Mouse (Mus musculus) kidney, adult 2 months (tissue): ENCODE results near the gene Tcf12. TPM values are rescaled to one million over a fixed set of nuclear protein-coding genes. Genes with fewer than 3 reads are reported as not detected.

ENCODE experiments used
- DNase-seq: peaks from one replicate; pipeline ENCODE4 v3.0.0; 2021
- H3K27ac ChIP-seq: fragments of 200-500 bp; 2 replicates; pipeline ENCODE4 v1.5.1; 2012; ENCODE audit warnings: low read depth, low read length, control low read depth, inconsistent platforms; ENCODE audit not compliant: insufficient read depth
- H3K27me3 ChIP-seq: fragments of 200-500 bp; replicated peaks from 2 replicates; pipeline ENCODE4 v1.6.1; 2012; ENCODE audit warnings: mild to moderate bottlenecking, moderate library complexity, low read length, inconsistent platforms; ENCODE audit not compliant: control insufficient read depth, insufficient read depth
- H3K36me3 ChIP-seq: fragments of 200-500 bp; 2 replicates; pipeline ENCODE4 v1.6.1; 2012; ENCODE audit warnings: mild to moderate bottlenecking, moderate library complexity, low read length, inconsistent platforms; ENCODE audit not compliant: control insufficient read depth, insufficient read depth
- H3K4me1 ChIP-seq: fragments of 200-500 bp; 2 replicates; pipeline ENCODE4 v1.6.1; 2011; ENCODE audit warnings: low read length; ENCODE audit not compliant: control insufficient read depth, insufficient read depth
- H3K4me3 ChIP-seq: fragments of 200-500 bp; 2 replicates; pipeline ENCODE4 v1.5.1; 2011; ENCODE audit warnings: mild to moderate bottlenecking, low read depth, low read length, control low read depth; ENCODE audit not compliant: insufficient read depth
- CTCF ChIP-seq: fragments of 200-500 bp; conservative IDR thresholded peaks from 2 replicates; pipeline ENCODE4 v1.5.1; 2011; ENCODE audit warnings: low read depth, mild to moderate bottlenecking, control low read depth, low read length, moderate library complexity, mixed read lengths; ENCODE audit not compliant: insufficient read depth, insufficient read length
- POLR2A ChIP-seq: fragments of 200-500 bp; IDR thresholded peaks from one replicate; pipeline ENCODE4 v1.6.1; 2011; ENCODE audit warnings: low read depth, low read length, control low read depth
- WGBS: fragments of 180-500 bp; shearing (Covaris S2); methylation state at CpG from one replicate; pipeline ENCODE4 v1.1.7; 2018; 5-methylcytosine and 5-hydroxymethylcytosine counted together
- polyA plus RNA-seq: library from polyadenylated mRNA; depleted of rRNA; stranded (reverse); fragments of >200 nt; gene quantifications from 2 replicates; pipeline ENCODE4 v1.2.3, GENCODE M21; 2012

The Tcf12 gene
- polyA plus RNA-seq, 1 experiment: 50.0 TPM

- DNase-seq: no peak
- TF ChIP-seq CTCF (no peak), POLR2A (no peak)
- WGBS: 75% methylated on average over 3 of the region's 3 CpGs
- Histone ChIP-seq H3K4me3 (no peak overlapping the region), H3K27ac (no peak overlapping the region), H3K4me1 (peaks cover 6% of the 10 kb centered on the region), H3K36me3 (no peaks in the 10 kb centered on the region), H3K27me3 (no peaks in the 10 kb centered on the region)
Observed at GRCm38 (mm10) chr9:72088893-72089611, 22.6 kb downstream of the Tcf12 start.

GRCm38 (mm10) chr9:72085017-72085416 is 26.7 kb downstream of the Tcf12 start:
- no peak overlapping the region for H3K4me3 ChIP-seq
- 64% methylated on average over 3 of the region's 3 CpGs for WGBS
- DNase-seq: no peak
- H3K4me1 ChIP-seq: no peaks in the 10 kb centered on the region; the same call in 1 of the 2 replicates
- H3K27me3 ChIP-seq: no peaks in the 10 kb centered on the region
- TF ChIP-seq POLR2A (no peak), CTCF (no peak)
- H3K27ac ChIP-seq: no peak overlapping the region
- no peaks in the 10 kb centered on the region for H3K36me3 ChIP-seq

GRCm38 (mm10) chr9:72084131-72084530 is 27.5 kb downstream of the Tcf12 start:
- Histone ChIP-seq H3K4me3 (no peak overlapping the region), H3K4me1 (no peaks in the 10 kb centered on the region; the same call in 1 of the 2 replicates), H3K27me3 (no peaks in the 10 kb centered on the region), H3K27ac (no peak overlapping the region), H3K36me3 (no peaks in the 10 kb centered on the region)
- DNase-seq: peak; percentile 12
- TF ChIP-seq POLR2A (no peak), CTCF (no peak)

GRCm38 (mm10) chr9:72076158-72076557 is 35.5 kb downstream of the Tcf12 start:
- TF ChIP-seq POLR2A: no peak
- TF ChIP-seq CTCF: no peak
- H3K4me3 ChIP-seq: no peak overlapping the region
- H3K36me3 ChIP-seq: no peaks in the 10 kb centered on the region
- peaks cover 2% of the 10 kb centered on the region for H3K4me1 ChIP-seq
- no peak for DNase-seq
- H3K27me3 ChIP-seq: no peaks in the 10 kb centered on the region
- no peak overlapping the region for H3K27ac ChIP-seq

GRCm38 (mm10) chr9:72066151-72066550 is 45.5 kb downstream of the Tcf12 start:
- Histone ChIP-seq H3K4me3 (no peak overlapping the region), H3K27ac (no peak overlapping the region), H3K27me3 (no peaks in the 10 kb centered on the region), H3K4me1 (no peaks in the 10 kb centered on the region), H3K36me3 (no peaks in the 10 kb centered on the region)
- DNase-seq: no peak
- TF ChIP-seq POLR2A (no peak), CTCF (no peak)

- TF ChIP-seq CTCF: no peak
- TF ChIP-seq POLR2A: no peak
- whole genome bisulfite sequencing: 91% methylated on average over 3 of the region's 3 CpGs
Observed at GRCm38 (mm10) chr9:72053144-72053543, 58.5 kb downstream of the Tcf12 start.

GRCm38 (mm10) chr9:72040156-72040555 is 71.5 kb downstream of the Tcf12 start:
- no peak for DNase-seq
- no peaks in the 10 kb centered on the region for H3K27me3 ChIP-seq
- TF ChIP-seq CTCF (no peak), POLR2A (no peak)
- H3K4me3 ChIP-seq: no peak overlapping the region
- H3K4me1 ChIP-seq: peaks cover 4% of the 10 kb centered on the region
- H3K36me3 ChIP-seq: no peaks in the 10 kb centered on the region
- no peak overlapping the region for H3K27ac ChIP-seq

More at GRCm38 (mm10) chr9:72053144-72053543, 58.5 kb downstream of the Tcf12 start:
- Histone ChIP-seq H3K4me1 (no peaks in the 10 kb centered on the region), H3K4me3 (no peak overlapping the region), H3K36me3 (no peaks in the 10 kb centered on the region), H3K27ac (no peak overlapping the region), H3K27me3 (no peaks in the 10 kb centered on the region; the same call in 1 of the 2 replicates)
- DNase-seq: no peak

GRCm38 (mm10) chr9:72039369-72039768 is 72.3 kb downstream of the Tcf12 start:
- H3K27me3 ChIP-seq: no peaks in the 10 kb centered on the region
- no peak for DNase-seq
- no peak for TF ChIP-seq CTCF
- no peak for TF ChIP-seq POLR2A
- H3K27ac ChIP-seq: no peak overlapping the region
- 84% methylated on average over 2 of the region's 2 CpGs for WGBS
- no peak overlapping the region for H3K4me3 ChIP-seq
- peaks cover 4% of the 10 kb centered on the region for H3K4me1 ChIP-seq
- no peaks in the 10 kb centered on the region for H3K36me3 ChIP-seq
